Mouse (Mus musculus): ENCODE measurements around the gene Fmnl2. TPM values are rescaled to one million over a fixed set of nuclear protein-coding genes. Genes with fewer than 3 reads are reported as not detected.

Gene Fmnl2
- total and polyA plus RNA-seq, 3 experiments, result 0.42 to 2.8 (median 2.1) TPM

DNA sequence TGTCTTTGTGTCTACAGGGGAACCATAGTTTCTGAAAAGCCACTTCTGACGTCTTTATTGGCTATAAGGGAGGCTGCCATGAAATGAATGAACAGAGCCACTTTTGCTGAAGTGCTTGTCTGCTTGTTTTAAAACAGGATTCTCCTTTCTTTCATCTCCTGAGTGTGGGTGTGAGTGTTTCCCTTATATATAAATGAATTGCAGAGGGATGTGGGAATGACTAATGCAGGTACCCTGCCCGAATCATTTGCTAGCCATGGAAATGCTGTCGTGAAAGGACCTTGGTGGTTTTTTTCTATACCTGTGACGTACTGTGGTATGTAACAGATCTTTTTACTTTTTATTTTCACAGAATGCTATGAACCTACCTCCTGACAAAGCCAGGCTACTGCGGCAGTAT, 156.8 kb downstream of the Fmnl2 start:
- Histone ChIP-seq H3K4me3 (replicated peaks in 1 of 3; ENCODE audit: low read depth in 2 of 3, low read length in 2 of 3, poor library complexity in 1 of 3) (no peak overlapping the region), H3K9ac (ENCODE audit: insufficient read depth, low read depth) (no peak overlapping the region), H3K4me2 (ENCODE audit: insufficient read depth, low read depth, poor library complexity, severe bottlenecking) (no peak overlapping the region), H3K4me1 (ENCODE audit: control insufficient read depth in 1 of 2, insufficient read depth in 2 of 2) (no peaks in the 10 kb centered on the region), H3K79me2 (replicated peaks; ENCODE audit: control insufficient read depth, extremely low read depth, insufficient read depth, poor library complexity, severe bottlenecking) (no peaks in the 10 kb centered on the region), H3K9me3 (replicated peaks; ENCODE audit: low read length) (no peaks in the 10 kb centered on the region), H3K36me3 (replicated peaks in 1 of 2; ENCODE audit: control insufficient read depth in 1 of 2, insufficient read depth in 1 of 2, low read length in 1 of 2) (no peaks in the 10 kb centered on the region), H3K27me3 (replicated peaks) (no peaks in the 10 kb centered on the region), H3K27ac (ENCODE audit: insufficient read depth, low read depth) (no peak overlapping the region)
- no peak for TF ChIP-seq ZNF384 (IDR thresholded peaks at IDR 0.05; ENCODE audit: low read depth, low read length)
- no peak for TF ChIP-seq JUN (IDR thresholded peaks at IDR 0.05; ENCODE audit: insufficient read depth, low read depth, low read length)
- TF ChIP-seq MYC (IDR thresholded peaks at IDR 0.05; ENCODE audit: low read depth, low read length), result no peak
- TF ChIP-seq TCF12 (IDR thresholded peaks at IDR 0.05; ENCODE audit: low read depth, low read length), result no peak
- no peak for TF ChIP-seq E2F4 (IDR thresholded peaks at IDR 0.05; ENCODE audit: insufficient replicate concordance, low read depth, low read length)
- TF ChIP-seq JUND (conservative IDR thresholded peaks at IDR 0.05; ENCODE audit: low read depth, low read length), result no peak
- no peak for TF ChIP-seq GABPA (IDR thresholded peaks at IDR 0.05; ENCODE audit: insufficient replicate concordance, low read depth, low read length)
- TF ChIP-seq NRF1 (IDR thresholded peaks at IDR 0.05; ENCODE audit: low read depth, low read length), result no peak
- TF ChIP-seq ELF1 (IDR thresholded peaks at IDR 0.05; ENCODE audit: low read depth, low read length), result no peak
- TF ChIP-seq CHD2 (IDR thresholded peaks at IDR 0.05; ENCODE audit: low read length), result no peak
- no peak for TF ChIP-seq ZMIZ1 (IDR thresholded peaks at IDR 0.05; ENCODE audit: low read depth, low read length)
- no peak for TF ChIP-seq SIN3A (IDR thresholded peaks at IDR 0.05; ENCODE audit: low read length)
- TF ChIP-seq IRF4 (IDR thresholded peaks at IDR 0.05; ENCODE audit: low read depth, low read length), result no peak
- TF ChIP-seq CHD1 (IDR thresholded peaks at IDR 0.05; ENCODE audit: low read depth, low read length), result no peak
- TF ChIP-seq MAX (IDR thresholded peaks at IDR 0.05; ENCODE audit: low read length), result no peak
- TF ChIP-seq MAZ (IDR thresholded peaks at IDR 0.05; ENCODE audit: low read depth, low read length), result no peak
- no peak for DNase-seq (ENCODE audit: extremely low read depth)
- dilution Hi-C loops (cut with MboI; ENCODE audit: extremely low pct_ligation_motif_present, extremely low pct_unique_long_range_greater_than_20kb, low sequenced_read_pairs) (no loop called here), in situ Hi-C loops (cut with MboI; ENCODE audit: low pct_ligation_motif_present, low pct_unique_long_range_greater_than_20kb, low sequenced_read_pairs) (no loop called here)

DNA sequence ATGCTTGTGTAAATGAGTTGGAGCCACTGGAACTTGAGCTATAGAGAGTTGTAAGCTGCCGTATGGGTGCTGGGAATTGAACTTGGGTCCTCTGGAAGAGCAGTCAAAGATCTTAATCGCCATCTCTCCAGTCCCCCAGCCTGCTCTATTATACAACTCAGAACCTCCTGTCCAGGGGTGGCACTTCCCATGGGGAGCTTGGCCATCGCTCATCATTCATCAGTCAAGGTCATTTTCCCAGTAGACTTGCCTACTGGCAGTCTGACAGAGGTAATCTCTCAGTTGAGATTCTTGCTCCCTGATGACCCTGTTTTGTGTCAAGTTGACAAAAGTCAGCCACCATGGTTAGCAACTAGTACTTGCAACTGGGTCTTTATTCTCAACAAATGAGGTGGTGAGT, 165.3 kb downstream of the Fmnl2 start:
- H3K4me2 ChIP-seq (ENCODE audit: insufficient read depth, low read depth, poor library complexity, severe bottlenecking), result no peak overlapping the region
- no peaks in the 10 kb centered on the region for H3K36me3 ChIP-seq (replicated peaks in 1 of 2; ENCODE audit: control insufficient read depth in 1 of 2, insufficient read depth in 1 of 2, low read length in 1 of 2)
- H3K9ac ChIP-seq (ENCODE audit: insufficient read depth, low read depth), result no peak overlapping the region
- H3K4me3 ChIP-seq (replicated peaks in 1 of 3; ENCODE audit: low read depth in 2 of 3, low read length in 2 of 3, poor library complexity in 1 of 3), result no peak overlapping the region
- H3K79me2 ChIP-seq (replicated peaks; ENCODE audit: control insufficient read depth, extremely low read depth, insufficient read depth, poor library complexity, severe bottlenecking), result no peaks in the 10 kb centered on the region
- in situ Hi-C loops (cut with MboI; ENCODE audit: low pct_ligation_motif_present, low pct_unique_long_range_greater_than_20kb, low sequenced_read_pairs), result no loop called here
- H3K27me3 ChIP-seq (replicated peaks), result no peaks in the 10 kb centered on the region
- dilution Hi-C loops (cut with MboI; ENCODE audit: extremely low pct_ligation_motif_present, extremely low pct_unique_long_range_greater_than_20kb, low sequenced_read_pairs), result no loop called here
- H3K4me1 ChIP-seq (ENCODE audit: control insufficient read depth in 1 of 2, insufficient read depth in 2 of 2), result no peaks in the 10 kb centered on the region
- no peak for TF ChIP-seq CHD2 (IDR thresholded peaks at IDR 0.05; ENCODE audit: low read length)
- TF ChIP-seq TBP (conservative IDR thresholded peaks at IDR 0.05; ENCODE audit: low read depth, low read length), result no peak
- no peaks in the 10 kb centered on the region for H3K9me3 ChIP-seq (replicated peaks; ENCODE audit: low read length)
- DNase-seq (ENCODE audit: extremely low read depth), result no peak
- no peak overlapping the region for H3K27ac ChIP-seq (ENCODE audit: insufficient read depth, low read depth)

Measured in CH12.LX (cell line).